Mouse (Mus musculus) WW6 (cell line): ENCODE results near the gene Ostn.
A peak's percentile ranks its signal among the peaks of the same experiment; 100 is the strongest.

Source experiments
- DNase-seq: peaks from one replicate; pipeline ENCODE4 v3.0.0-alpha.2; 2013; ENCODE audit warnings: low read depth, low spot score

Gene Ostn

GRCm38 (mm10) chr16:27387634-27388611, 80.6 kb downstream of the Ostn start:
- no peak for DNase-seq

DNA sequence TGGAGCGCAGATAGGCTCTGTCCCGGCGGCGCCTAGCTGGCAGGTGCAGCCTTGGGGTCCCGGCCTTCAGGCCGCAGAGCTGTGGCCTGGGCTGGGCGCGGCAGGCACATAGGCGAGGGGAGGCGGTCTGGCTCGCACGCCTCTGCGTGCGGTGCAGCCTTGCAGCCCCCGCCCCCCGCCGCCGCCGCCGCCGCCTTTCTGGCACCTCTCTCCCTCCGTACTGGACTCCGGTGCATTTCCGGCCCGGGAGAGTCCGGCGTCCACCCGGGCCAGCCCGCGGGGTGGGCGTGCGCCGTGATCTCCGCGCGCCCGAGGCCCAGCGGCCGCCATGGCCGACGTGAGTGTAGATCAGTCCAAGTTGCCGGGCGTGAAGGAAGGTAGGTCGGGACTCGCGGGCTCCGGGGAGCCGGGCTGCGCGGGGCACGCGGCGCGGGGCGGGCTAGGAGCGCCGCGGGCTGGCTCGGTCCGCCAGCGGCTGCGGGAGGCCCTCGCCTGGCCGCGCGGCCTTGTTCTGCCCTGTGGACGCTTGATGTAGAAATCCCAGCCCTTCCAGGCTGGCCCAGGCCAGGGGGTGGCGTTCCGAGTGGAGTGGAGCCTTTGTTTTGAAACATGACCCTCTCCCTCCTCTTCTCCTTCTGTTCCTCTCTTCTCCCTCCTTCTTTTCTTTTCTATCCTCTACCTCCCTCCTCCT, 81.6 kb downstream of the Ostn start, which contains the start of gene Ccdc50:
Gene Ccdc50, plus strand, starts transcription at position 109 of the 691 bp plus-strand sequence.
- DNase-seq, result peak; percentile 43

DNA sequence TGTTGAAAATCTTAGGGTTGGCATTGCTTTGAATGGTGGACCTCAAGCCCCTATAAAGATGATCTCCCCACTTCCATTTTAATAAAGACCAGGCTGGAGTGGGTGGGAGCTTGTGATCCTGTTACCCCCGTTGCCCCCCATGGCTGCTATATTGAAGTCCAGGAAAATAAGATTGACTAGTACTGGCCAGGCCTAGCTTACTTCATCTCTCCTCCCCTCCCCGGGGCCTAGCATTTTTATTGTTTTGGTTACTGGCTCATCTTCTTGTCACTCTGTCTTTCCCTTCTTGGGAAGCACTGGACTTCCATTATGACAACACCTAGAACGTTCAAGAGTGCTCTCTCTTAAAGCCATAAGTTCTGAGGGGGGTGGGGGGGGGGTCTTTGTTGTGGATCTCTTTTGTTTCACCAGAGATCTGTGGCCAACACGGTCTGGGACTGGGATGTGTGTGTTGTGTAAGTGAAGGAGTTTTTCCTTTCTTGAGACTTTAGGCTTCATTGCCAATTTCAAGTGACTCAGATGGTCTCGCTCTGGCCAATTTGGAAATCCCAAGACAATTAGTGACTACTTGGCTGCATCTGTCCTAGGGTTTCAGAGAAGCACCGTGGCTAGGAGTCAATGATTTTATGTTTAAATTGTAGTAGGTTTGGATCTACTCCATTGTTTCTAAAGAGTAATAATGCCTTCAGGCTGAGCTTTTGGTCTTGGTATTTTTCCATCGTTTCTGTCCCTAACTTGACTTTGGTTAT, 82.4 kb downstream of the Ostn start:
- no peak for DNase-seq

- DNase-seq, result no peak
These were observed 83.0 kb downstream of the Ostn start for GRCm38 (mm10) chr16:27390306-27390705.

DNA sequence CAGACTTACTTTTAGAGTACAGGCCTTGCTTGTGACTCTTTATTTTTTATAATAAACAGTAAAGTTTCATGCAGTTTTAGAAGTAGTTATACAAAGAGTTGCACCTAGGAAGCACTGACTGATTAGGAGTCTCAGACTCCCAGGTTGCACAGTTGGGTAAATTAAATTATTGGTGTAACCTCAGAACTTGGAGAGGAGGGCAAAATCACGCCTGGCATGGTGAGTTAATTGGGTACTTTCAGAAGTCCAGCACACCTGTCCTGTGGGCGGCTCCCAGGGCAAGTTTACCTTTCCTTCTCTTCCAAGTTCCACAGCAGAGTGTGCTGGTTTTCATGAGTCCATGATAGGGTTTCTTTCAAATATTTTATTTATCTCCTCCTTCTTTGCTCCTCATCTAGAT, 84.6 kb downstream of the Ostn start:
- DNase-seq, result no peak

DNA sequence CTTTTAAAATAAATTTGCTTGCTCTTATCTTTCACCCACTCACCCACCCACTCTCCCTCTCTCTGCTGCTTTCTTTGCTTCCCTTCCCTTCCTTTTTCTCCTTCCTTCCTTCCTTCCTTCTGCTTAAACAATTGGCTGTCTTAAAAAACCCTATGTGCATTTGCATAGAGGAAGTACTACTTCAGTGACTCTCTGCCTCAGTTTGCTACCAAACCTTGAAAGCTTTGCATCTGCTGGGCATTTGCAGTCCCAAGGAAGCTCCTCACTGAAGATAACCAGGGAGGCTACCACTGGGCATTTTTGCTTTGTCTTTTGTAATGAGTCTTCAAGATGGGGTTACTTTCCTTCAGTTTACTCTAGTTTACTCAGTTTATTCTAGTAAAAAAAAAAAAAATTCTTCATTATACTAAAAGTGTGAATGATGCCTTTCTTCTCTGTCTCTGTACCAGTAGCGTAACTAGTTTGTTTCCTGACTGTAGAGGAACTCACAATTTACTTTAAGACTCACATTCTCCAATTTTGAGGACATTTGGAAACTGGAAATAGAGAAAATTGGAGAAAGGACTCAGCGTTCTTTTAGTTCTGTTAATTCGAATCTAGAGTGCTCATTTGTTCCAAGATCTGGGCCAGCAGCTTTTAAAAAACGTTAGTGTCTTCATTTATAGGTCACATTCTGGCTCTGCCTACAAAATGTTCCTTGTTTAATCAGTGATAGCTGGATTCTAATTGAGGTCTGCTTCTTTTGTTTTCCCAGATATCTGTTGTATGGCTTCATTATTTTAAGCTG, 88.2 kb downstream of the Ostn start:
- no peak for DNase-seq

DNA sequence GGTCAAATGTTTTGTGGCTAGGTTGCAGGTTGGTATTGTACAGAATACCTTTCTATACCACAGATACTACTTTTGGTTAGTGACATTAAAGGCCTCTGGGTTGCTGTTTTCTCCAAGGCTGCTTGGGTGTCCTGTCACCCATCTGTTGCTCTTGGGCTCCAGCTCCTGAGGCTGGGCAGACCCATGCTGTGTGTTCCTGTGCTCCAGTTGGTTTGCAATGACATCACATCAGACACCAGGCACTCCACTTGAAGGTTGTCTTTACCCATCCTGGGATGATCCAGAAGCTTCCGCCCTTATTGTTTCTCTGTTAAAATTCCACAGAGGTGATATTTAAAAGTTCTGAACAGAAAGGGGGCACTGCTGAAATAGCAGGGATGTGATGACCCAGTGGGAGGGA, 89.7 kb downstream of the Ostn start:
- DNase-seq, result no peak

- no peak for DNase-seq
These were observed 91.9 kb downstream of the Ostn start for GRCm38 (mm10) chr16:27399026-27399718.

- no peak for DNase-seq
These were observed 92.5 kb downstream of the Ostn start for GRCm38 (mm10) chr16:27399719-27400253.
